Mouse (Mus musculus): ENCODE results near the gene Nthl1.
"Not testable (repeated sequence)": the region's sequence is repeated elsewhere in the genome, so short reads cannot be mapped to it uniquely, and the experiment has no call there.

The Nthl1 gene

DNA sequence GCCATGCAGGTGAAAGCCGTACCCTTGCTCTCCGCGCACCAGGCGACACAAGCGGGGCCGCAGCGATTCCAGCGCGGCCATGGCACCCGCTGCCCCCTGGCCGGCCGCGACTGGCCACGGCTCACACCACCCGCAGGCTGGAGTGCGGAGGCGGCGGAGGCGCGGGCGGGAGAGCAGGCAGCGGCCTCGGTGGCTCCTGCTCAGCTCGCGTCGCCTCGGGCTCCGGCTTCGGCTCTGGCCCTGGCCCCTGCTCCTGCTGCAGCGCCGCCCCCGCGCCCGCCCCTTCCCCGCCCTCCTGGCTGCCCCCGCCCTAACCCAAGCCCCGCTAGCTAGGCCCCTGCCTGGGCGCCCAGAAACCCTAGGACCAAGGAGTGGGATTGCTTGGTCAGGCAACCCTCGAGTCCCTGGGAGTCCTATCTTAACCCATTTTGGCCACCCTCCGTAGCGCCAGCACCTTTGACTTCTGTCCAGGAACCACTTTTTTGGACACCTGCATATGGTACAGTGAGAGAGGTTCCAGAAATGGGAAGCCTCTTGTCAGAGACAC, 17.7 kb downstream of the Nthl1 start, which contains the start of gene Slc9a3r2:
Gene Slc9a3r2 (minus strand): TSS at position 258 of the 547 bp plus-strand sequence.
- DNase-seq (ENCODE audit: low spot score in 2 of 2), result peak in 1 of 2 experiments; percentile 58

DNA sequence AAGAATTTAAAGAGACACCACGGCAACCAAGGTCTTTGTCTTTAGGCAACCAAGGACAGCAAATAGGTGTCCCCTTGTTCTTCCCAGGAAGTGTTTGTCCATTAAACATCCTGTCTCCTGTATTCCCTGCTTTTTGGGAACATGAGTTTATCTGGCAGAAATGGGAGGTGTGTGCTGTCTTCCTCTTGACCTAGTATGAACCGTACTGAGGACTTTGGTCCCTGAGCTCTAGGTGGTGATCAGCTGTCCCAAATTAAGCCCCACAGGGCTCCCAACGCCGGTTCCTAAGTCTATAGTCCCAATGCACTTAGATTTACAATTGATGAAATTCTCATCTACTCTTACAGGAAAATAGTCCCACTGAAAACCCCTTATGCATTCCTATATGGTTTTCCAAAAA, 18.3 kb downstream of the Nthl1 start:
- no peak for DNase-seq (ENCODE audit: low spot score in 2 of 2)

DNA sequence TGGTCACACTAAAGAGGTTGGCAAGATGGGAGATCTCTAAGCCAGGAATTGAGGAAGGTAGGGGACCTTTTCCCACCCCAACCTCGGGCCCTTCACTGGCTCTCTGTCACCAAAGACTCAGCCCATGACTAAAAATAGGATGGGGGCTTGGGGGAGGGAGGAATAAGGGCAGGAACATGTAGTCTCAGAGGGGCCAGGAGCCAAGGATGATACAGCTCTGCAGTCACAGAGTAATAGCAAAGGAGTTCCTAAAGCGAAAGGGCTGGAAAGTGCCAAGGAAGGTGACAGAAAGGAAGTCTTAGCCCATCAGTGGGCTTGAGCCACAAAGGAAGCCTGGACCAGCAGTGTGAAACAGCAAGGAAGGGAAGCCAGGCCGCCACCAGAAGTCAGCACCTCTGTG, 19.4 kb downstream of the Nthl1 start:
- DNase-seq (ENCODE audit: low spot score in 2 of 2), result no peak

DNA sequence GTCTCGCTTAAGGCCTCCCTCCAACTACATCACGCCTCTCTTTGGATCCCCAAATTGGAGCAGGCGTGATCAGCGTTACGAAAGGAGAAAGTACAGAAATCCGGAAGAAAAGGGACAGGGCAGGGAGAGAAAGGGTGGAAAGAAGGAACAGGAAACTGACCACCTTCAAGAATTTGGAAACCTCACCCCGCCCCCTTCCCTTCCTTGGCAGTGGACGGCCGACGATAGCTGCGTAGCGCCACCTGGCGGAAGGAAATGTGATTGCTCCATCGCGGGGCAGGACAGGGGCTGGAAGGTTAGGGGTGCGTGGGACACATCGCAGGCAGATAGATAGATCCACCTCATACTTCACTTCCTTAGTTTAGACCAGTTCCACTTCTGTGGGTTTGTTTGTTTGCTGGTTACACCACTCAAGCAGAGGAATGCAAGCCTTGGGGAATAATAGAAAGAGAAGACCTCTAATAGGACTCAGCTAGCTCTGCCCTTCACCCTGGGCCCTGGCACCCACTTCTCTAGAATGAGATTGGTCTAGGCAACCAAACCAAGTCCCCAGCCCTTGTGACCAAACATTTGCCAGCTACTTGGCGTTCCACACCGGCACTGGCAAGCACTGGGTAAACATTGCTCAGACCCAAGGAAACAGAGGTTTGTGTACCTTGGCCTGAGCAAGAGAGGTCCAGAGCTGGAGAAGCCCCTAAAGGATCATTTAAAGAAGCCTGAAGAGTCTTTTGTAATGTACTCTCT, 21.7 kb downstream of the Nthl1 start:
- DNase-seq (ENCODE audit: low spot score in 2 of 2), result peak in 1 of 2 experiments; percentile 73

DNA sequence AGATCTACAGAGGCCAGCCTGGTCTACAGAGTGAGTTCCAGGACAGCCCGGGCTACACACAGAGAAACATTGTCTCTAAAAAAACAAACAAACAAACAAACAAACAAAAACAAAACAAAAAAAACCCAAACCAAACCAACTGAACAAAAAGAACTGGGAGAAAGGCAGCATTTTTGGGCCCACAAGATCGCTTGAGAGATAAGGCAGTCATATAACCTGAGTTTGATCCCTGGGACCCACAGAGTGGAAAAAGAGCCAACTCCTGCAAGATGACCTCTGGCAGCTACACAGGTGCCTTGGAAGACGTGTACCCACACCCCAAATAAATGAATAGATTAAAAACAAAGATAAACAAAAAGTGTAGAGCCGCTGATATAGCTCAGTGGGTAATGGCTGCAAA, 22.5 kb downstream of the Nthl1 start:
- DNase-seq (ENCODE audit: low spot score in 2 of 2), result no peak

DNA sequence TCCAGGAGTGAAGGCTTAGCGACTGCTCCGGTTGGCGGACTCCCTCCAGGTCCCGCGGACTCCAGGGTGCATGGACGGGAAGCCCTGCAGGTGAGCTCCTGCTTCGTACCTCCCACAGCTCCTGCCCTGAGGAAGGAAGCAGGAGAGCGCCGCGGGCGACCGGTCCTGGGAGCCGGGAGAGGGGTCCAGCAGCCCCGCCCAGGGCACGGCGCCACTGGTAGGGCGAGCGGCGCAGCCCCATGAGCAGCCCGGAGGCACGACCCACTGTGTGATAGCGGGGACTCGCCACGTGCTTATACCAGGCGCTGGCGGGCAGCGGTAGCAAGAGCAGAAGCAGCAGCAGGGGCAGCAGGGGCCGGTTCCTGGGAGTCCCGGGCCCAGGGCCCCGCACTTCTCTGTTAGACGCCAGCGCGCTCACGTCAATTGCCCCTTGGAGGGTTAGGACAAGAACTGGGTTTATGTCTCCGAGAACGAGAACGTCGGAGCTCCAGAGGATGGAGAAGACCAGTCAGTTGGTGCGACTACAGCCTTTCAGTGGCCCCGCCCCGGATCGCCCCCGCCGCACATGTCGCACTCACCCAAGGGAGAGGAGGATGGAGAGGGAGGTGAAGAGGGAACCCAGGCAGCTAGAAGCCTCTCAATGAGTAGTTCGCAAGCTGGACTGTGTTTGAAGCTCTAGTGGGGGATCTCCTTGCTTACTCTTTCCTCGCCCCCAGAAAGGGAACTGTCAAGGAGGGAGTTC, 25.7 kb downstream of the Nthl1 start, which contains the start of gene Npw:
Gene Npw (minus strand): TSS at position 441 of the 742 bp plus-strand sequence.
- no peak for DNase-seq (ENCODE audit: low spot score in 2 of 2)

DNA sequence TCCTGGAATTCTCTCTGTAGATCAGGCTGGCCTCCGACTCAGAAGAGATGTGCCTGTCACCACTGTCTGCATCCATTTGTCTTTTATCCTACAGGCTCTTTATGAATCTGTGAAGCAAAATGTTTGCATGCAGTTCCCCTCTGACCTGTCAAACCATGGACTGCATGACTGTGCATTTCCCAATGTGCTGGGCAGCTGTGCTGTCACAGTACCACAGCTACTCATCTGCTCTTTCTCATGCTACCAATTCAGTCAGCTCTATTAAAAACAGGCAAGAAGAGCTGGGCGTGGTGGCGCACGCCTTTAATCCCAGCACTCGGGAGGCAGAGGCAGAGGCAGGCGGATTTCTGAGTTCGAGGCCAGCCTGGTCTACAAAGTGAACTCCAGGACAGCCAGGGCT, 34.5 kb downstream of the Nthl1 start:
- DNase-seq (ENCODE audit: low spot score in 2 of 2), result not testable (repeated sequence)

DNA sequence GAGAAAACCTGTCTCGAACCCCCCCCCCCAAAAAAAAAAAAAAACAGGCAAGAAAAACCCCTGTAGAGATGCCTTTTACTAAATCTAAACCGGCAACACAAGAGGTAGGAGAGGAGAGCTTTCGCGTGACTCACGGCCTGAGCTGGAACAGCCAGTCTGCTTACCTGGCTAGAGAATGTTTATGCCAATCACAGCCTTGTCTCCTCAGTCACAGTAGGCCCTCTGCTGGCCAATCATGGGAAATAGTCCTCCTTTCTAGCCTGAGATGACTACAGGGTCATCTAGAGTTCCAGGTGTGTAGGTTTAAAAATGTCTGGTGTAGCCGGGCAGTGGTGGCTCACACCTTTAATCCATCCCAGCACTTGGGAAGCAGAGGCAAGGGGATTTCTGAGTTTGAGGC, 34.9 kb downstream of the Nthl1 start:
- DNase-seq (ENCODE audit: low spot score in 2 of 2), result peak in 1 of 2 experiments; percentile 61

DNA sequence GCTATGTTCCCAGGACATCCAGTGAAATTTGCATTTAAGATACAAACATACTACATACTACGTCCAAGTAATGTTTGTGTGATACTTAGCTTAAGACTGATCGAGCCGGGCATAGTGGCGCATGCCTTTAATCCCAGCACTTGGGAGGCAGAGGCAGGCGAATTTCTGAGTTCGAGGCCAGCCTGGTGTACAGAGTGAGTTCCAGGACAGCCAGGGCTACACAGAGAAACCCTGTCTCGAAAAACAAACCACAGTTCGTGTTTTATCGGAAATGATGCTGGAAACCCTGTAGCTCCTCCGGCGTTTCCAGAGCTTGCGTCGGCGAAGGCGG, 36.7 kb downstream of the Nthl1 start:
- not testable (repeated sequence) for DNase-seq (ENCODE audit: low spot score in 2 of 2)

DNA sequence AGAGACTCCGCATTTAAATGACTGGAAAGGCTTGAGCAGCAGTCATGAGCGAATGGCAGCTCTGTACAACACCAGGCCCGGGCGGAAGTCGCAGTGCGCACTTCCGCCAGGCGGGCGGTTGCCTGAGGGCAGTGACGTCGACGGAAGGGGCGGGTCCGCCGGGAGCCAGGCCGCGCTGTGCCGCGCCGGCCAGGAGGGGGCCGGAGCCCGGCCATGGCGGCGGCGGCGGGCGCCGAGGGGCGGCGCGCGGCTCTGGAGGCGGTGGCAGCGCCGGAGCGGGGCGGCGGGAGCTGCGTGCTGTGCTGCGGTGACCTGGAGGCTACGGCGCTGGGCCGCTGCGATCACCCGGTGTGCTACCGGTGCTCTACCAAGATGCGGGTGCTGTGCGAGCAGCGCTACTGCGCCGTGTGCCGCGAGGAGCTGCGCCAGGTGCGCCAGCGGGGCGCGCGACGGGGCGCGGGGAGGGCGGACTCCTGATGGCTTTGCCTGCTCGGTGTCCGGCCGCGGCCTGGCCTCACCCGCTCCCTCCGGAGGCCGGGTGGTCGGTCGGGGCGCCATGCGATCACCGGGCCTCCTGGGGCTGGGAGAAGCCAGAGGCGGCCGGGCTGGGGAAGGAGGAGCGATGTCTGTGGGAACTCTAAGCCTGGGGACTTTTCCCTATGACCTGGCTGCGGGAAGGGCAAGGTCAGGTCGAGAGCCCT, 37.2 kb downstream of the Nthl1 start, which contains the start of gene Zfp598:
Gene Zfp598 (plus strand): TSS at position 143 of the 701 bp plus-strand sequence.
- DNase-seq (ENCODE audit: low spot score in 2 of 2), result peak; percentile 96

DNA sequence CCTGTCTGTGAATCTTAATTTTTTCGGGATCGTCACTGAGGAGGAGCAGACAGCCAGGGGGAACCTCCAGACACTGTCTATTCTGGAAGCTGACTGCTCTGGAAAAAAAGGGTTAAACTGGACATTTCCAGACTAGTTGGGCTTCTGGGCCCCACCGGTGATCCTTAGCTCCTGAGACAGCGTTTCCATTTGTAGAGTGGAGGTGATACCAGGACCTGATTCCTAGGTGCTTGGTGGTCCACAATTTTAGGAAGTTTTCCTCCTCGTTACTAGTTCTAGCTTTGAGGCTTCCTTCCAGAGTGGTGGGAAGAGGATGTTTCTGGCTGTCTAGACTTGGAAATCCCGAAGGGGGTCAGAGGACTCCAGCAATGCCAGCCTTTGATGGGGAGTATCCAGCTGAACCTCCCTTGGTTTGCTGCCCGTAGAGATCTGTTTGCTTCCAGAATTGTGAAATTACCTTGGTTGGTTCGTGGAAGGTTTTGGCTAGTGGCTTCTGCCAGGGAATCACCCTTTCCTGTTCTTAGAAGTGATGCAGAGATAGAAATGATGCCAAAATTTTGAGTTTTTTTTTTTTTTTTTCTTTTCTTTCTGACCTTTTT, 37.9 kb downstream of the Nthl1 start:
- DNase-seq (ENCODE audit: low spot score in 2 of 2), result no peak

DNA sequence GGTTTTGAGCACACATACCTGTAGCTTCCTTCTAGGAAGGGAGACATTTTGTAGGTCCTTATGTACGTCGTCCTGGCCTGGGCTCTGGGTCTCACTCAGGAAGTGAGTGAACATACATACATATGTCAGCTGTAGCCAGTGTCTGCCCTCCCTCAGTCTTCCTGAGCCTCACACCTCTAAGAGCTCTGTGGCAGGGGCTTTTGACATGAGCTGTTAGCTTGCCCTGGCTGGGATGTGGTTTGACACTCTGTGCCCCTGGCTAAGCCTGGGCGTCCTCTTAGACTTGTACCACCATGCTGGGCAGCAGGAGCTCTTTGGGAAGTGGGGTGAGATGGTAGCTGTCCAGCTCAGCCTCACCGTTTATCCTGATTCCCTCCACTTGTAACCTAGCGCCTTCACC, 38.9 kb downstream of the Nthl1 start:
- no peak for DNase-seq (ENCODE audit: low spot score in 2 of 2)

DNA sequence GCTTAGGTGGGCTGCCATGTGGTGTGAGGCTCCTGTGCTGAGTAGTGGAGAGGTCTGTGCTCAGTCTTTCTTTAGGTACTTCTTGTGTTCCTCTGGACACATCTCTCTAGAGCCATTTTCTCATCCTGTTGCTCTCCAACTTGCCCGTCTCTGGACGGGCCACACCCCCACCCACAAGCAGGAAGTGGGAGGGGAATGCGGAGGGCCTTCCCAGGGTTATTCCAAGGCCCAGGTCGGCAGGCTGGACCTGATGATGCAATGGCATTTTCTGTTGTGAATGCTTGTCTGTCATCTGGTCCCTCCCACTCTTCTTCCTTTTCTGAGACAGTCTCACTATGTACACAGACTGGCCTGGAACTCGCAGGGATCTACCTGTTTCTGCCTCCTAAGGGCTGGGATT, 39.7 kb downstream of the Nthl1 start:
- DNase-seq (ENCODE audit: low spot score in 2 of 2), result no peak

DNA sequence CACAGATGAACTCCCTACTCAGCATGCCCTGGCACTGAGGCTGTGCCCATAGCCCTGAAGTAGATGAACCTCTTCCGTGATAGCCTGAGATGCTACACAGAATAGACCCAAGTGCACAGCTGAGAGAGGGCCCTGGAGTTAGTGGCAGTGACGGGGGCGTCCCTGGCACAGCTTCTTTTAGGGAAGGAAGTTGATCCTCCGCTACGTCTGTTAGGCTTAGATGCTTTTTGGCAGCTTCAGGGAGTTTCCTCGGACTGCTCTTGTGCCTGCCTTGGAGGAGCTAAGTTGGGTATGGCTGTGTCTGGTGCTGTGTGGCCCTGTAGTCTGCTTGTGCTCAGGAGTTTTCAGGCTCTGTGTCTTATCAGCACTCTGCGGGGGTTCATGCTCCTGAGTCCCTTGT, 41.8 kb downstream of the Nthl1 start:
- peak; percentile 63 to 70 for DNase-seq (ENCODE audit: low spot score in 2 of 2)

DNA sequence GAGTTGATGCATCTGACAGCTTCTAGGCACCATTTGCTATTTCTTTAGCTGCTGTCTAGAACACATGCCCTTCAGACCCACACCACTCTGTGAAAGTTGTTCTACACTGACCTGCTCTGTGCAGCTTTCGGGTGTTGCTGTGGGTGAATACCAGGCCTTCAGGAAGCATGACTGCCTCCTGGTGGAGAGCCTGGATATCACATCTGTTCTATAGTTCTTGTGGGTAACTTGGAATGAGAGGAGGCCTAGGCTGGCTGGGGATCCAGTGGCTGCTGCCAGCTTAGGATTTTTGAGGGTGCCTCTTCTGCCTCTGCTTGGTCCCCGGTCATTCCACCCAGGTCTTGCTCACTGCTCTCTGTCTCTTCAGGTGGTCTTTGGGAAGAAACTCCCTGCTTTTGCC, 43.7 kb downstream of the Nthl1 start:
- DNase-seq (ENCODE audit: low spot score in 2 of 2), result peak; percentile 73 to 80

DNA sequence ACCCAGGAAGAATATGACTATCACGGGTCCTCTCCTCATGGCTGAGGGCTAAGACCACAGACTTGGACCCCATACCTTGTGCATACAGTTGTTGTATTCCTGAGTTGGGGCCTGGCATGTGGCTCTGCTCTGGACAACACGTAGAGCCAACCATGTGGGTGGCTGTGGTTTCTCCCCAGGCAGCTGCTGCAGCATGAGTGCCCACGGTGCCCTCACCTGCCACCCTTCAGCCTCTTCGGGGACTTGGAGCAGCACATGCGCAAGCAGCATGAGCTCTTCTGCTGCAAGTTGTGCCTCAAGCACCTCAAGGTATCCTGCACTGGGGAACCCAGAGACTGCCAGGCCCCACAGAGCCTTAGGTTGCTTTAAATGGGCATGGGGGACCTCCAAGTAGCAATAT, 44.4 kb downstream of the Nthl1 start:
- DNase-seq (ENCODE audit: low spot score in 2 of 2), result no peak

DNA sequence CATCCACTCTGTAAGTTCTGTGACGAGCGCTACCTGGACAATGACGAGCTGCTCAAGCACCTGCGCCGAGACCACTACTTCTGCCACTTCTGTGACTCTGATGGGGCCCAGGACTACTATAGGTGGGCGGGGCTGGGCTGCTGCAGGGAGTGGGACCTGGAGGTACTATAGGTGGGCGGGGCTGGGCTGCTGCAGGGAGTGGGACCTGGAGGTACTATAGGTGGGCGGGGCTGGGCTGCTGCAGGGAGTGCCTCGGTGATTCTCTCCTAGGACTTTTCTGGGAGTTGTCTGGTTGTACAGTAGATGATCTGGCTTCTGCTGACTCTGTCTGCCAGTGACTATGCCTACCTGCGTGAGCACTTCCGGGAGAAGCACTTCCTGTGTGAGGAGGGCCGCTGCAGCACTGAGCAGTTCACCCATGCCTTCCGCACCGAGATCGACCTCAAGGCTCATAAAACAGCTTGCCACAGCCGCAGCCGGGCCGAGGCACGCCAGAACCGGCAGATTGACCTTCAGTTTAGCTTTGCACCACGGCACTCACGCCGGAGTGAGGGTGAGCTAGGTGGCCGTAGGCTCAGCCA, 45.1 kb downstream of the Nthl1 start:
- no peak for DNase-seq (ENCODE audit: low spot score in 2 of 2)

DNA sequence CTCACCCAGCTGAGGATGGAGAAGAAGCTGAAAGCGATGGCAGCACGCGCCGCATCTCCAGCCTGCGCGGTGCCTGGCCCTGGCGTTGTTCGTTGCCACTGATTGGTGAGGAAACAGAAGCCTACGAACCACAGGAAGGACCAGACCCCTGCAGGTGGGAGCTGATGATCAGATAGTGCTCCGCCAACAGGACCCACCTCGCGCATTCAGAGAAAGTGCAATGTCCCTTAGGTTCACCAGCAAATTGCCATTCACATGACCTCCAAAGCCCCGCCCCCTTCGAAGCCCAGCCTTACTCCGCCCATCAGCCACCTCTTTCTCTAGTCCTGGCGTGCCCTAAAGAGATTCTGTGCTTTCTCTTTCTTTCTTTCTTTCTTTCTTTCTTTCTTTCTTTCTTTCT, 54.0 kb downstream of the Nthl1 start:
- peak in 1 of 2 experiments; percentile 37 for DNase-seq (ENCODE audit: low spot score in 2 of 2)

DNA sequence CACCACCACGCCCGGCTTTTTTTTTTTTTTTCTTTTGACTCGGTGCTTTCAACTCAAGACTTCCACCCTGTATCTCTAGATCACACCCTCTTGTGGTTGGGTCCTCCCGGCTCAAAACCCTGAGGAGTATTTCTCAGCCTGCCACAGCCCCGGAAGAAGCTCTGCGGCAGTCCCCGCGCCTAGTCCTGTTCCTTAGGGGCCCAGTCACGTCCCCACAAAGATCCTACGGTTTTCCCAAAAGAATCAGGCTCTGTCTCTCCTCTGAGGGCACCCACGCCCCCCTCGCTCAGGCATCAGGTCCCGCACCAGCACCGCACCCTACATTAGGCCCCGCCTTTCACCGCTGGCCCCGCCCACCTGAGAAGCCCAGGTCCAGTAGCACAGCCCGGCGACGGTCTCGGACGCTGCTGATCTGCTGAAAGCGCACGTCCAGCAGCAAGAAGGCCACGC, 54.7 kb downstream of the Nthl1 start:
- DNase-seq (ENCODE audit: low spot score in 2 of 2), result peak in 1 of 2 experiments; percentile 46

DNA sequence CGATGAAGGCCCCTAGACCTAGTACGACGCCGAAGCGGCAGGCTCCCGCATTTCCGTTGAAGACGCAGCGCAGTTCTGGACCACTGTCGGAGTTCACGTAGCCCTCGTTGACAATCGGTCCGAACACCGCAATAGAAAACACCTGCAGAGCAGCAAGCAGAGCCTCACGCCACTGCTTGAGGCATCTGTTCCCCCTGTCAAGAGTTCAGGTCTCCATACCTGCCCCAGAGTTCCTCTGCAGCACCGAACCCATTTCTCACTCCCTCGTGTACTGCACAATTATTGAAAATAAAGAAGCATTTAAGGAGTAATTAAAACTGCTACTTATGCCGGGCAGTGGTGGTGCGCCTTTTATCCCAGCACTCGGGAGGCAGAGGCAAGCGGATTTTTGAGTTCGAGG, 55.1 kb downstream of the Nthl1 start:
- DNase-seq (ENCODE audit: low spot score in 2 of 2), result no peak
